Comparison of ENCODE assay signal across 12 mouse cellular contexts in the genomic region with DNA sequence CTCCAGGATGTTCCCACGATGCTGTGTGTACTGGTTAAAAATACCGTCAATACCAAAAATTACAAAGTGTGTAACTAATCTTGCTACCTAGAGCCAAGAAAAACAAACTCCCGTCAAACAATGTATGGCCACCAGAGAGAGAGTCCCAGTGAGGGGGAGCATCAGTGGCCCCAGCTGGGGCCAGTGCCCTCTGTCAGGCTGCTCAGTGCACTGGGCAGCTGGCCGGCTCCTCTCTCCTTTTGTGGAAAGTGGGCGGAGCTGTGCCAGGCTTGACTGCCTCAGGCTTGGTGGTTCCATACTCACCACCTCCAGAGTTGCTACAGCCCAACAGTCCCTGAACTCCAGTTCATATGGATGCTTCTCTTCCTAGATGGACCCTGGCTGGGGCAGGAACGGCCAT. TPM values are rescaled to one million over a fixed set of nuclear protein-coding genes. Genes with fewer than 3 reads are reported as not detected.
A peak's percentile ranks its signal among the peaks of the same experiment; 100 is the strongest.
DNase-seq lines count a peak whose midpoint lies in the region; ATAC-seq and TF ChIP-seq lines count a peak whose summit lies in the region.
"Had no signal": no experiment of that assay in that cellular context is flagged by ENCODE, and none has a peak within 500 bp of the region (broad histone marks: within the 10 kb centered on the region; RNA-seq: fewer than 3 reads in every experiment).

No protein-coding gene starts in this region.

- H3K27me3 ChIP-seq in heart, embryonic 14.5 days (ENCODE audit: control insufficient read depth, insufficient read depth, low read length) = no peaks in the 10 kb centered on the region; the same call in 1 of the 2 replicates
- no peaks in the 10 kb centered on the region for H3K27me3 ChIP-seq in heart, embryonic 11.5 days (ENCODE audit: control insufficient read depth, insufficient read depth, low read length)
- no peaks in the 10 kb centered on the region for H3K27me3 ChIP-seq in kidney, postnatal 0 days (ENCODE audit: insufficient read depth, low read length)
- H3K27me3 ChIP-seq: neural tube, embryonic 15.5 days had no signal

- ATAC-seq in heart, embryonic 14.5 days (ENCODE audit: insufficient number of reproducible peaks, insufficient read depth, low FRiP score, low read depth) = 0 out of 2 replicates have a peak, but pooled peaks have one; percentile 17
- ATAC-seq in heart, embryonic 11.5 days (replicated peaks; ENCODE audit: insufficient number of reproducible peaks, low FRiP score, low TSS enrichment) = no peak
- ATAC-seq in kidney, postnatal 0 days (replicated peaks; ENCODE audit: low FRiP score, low read depth) = no peak; the same call in 1 of the 2 replicates
- no peak for ATAC-seq in erythroblast, adult 5-6 weeks (replicated peaks; ENCODE audit: low FRiP score, poor library complexity, severe bottlenecking)
- ATAC-seq: midbrain, embryonic 16.5 days had no signal

- peaks cover 6 to 13% of the 10 kb centered on the region in 2 experiments; a peak in 2 of 4 replicates for H3K4me1 ChIP-seq in heart, embryonic 14.5 days (ENCODE audit: control insufficient read depth in 2 of 2, insufficient read depth in 2 of 2, low read length in 2 of 2)
- peaks cover 13% of the 10 kb centered on the region for H3K4me1 ChIP-seq in heart, embryonic 11.5 days (ENCODE audit: control insufficient read depth, insufficient read depth, low read length)
- H3K4me1 ChIP-seq in kidney, postnatal 0 days (replicated peaks; ENCODE audit: insufficient read depth, low read length) = no peaks in the 10 kb centered on the region; the same call in 1 of the 2 replicates

- no peak overlapping the region for H3K4me2 ChIP-seq in heart, embryonic 14.5 days (ENCODE audit: low read length)
- no peak overlapping the region; the same call in 1 of the 2 replicates for H3K4me2 ChIP-seq in heart, embryonic 11.5 days
- no peak overlapping the region for H3K4me2 ChIP-seq in kidney, postnatal 0 days (ENCODE audit: low read length)
- H3K4me2 ChIP-seq: neural tube, embryonic 15.5 days had no signal

- H3K36me3 ChIP-seq in heart, embryonic 14.5 days (ENCODE audit: control insufficient read depth, insufficient read depth, low read length) = no peaks in the 10 kb centered on the region
- no peaks in the 10 kb centered on the region for H3K36me3 ChIP-seq in heart, embryonic 11.5 days (ENCODE audit: control insufficient read depth, insufficient read depth, low read length)
- no peaks in the 10 kb centered on the region for H3K36me3 ChIP-seq in kidney, postnatal 0 days (ENCODE audit: insufficient read depth, low read length)
- H3K36me3 ChIP-seq: neural tube, embryonic 15.5 days had no signal

- no peak overlapping the region for H3K9ac ChIP-seq in heart, embryonic 14.5 days (ENCODE audit: low read length)
- H3K9ac ChIP-seq in heart, embryonic 11.5 days (ENCODE audit: low read depth, low read length) = no peak overlapping the region
- no peak overlapping the region for H3K9ac ChIP-seq in kidney, postnatal 0 days (ENCODE audit: low read depth, low read length)
- H3K9ac ChIP-seq: neural tube, embryonic 15.5 days had no signal

- no peak overlapping the region for H3K4me3 ChIP-seq in heart, embryonic 14.5 days (ENCODE audit: control insufficient read depth in 1 of 2, insufficient read depth in 1 of 2, low read depth in 1 of 2, low read length in 2 of 2)
- no peak overlapping the region for H3K4me3 ChIP-seq in heart, embryonic 11.5 days (ENCODE audit: low read depth, low read length)
- H3K4me3 ChIP-seq in kidney, postnatal 0 days (replicated peaks; ENCODE audit: low read depth, low read length) = no peak overlapping the region
- H3K4me3 ChIP-seq: heart, adult 2 months; neural tube, embryonic 15.5 days had no signal

- DNase-seq in MN1 (ENCODE audit: low spot score) = peak; percentile 26
- DNase-seq in brain, embryonic 14.5 days (ENCODE audit: low read depth) = peak; percentile 4
- DNase-seq in kidney, postnatal 0 days (ENCODE audit: low spot score) = peak; percentile 57
- DNase-seq in ovary, postnatal 36 days (ENCODE audit: low spot score) = no peak
- DNase-seq in layer of hippocampus, adult 9-10 months (ENCODE audit: low spot score) = no peak
- DNase-seq: liver had no signal

- TF ChIP-seq CTCF in brain, embryonic 14.5 days (IDR thresholded peaks at IDR 0.05; ENCODE audit: borderline replicate concordance, extremely low read depth, insufficient read depth, insufficient read length) = no peak
- TF ChIP-seq CTCF in kidney, postnatal 0 days (IDR thresholded peaks at IDR 0.05; ENCODE audit: low read depth) = no peak

- no peak overlapping the region for H3K27ac ChIP-seq in heart, embryonic 14.5 days (replicated peaks in 1 of 2; ENCODE audit: control insufficient read depth in 1 of 2, insufficient read depth in 1 of 2, low read depth in 2 of 2, low read length in 2 of 2)
- no peak overlapping the region for H3K27ac ChIP-seq in heart, embryonic 11.5 days (ENCODE audit: low read depth, low read length)
- no peak overlapping the region; the same call in 1 of the 2 replicates for H3K27ac ChIP-seq in kidney, postnatal 0 days
- H3K27ac ChIP-seq: heart, adult 2 months; neural tube, embryonic 15.5 days had no signal

- TF ChIP-seq POLR2A in brain, embryonic 14.5 days (IDR thresholded peaks at IDR 0.05; ENCODE audit: borderline replicate concordance, extremely low read depth, insufficient read depth, insufficient read length, poor library complexity, severe bottlenecking) = no peak

- H3K9me3 ChIP-seq in heart, embryonic 14.5 days (ENCODE audit: control insufficient read depth, low read length) = no peaks in the 10 kb centered on the region
- no peaks in the 10 kb centered on the region for H3K9me3 ChIP-seq in heart, embryonic 11.5 days (replicated peaks; ENCODE audit: control insufficient read depth, low read length)
- no peaks in the 10 kb centered on the region for H3K9me3 ChIP-seq in kidney, postnatal 0 days (replicated peaks; ENCODE audit: low read length)
- H3K9me3 ChIP-seq: neural tube, embryonic 15.5 days had no signal

- WGBS in heart, embryonic 14.5 days = 42% methylated on average over 6 of the region's 6 CpGs
- 47% methylated on average over 6 of the region's 6 CpGs for WGBS in heart, embryonic 11.5 days (ENCODE audit: insufficient replicate concordance)
- 27% methylated on average over 6 of the region's 6 CpGs for WGBS in kidney, postnatal 0 days

RNA-seq across cellular contexts. Expression of a gene that starts 53.8 kb away (rescaled TPM):
- polyA plus RNA-seq in heart, embryonic 14.5 days (2014; fragmentation: Nextera tagmentation; extraction: Ambion mirVana) = 5.8 and 7.3 TPM in 2 replicates
- polyA plus RNA-seq in heart, embryonic 11.5 days (2014; fragmentation: Nextera tagmentation; extraction: Ambion mirVana) = 6.2 and 8.3 TPM in 2 replicates
- 266 and 348 TPM in 2 replicates for polyA plus RNA-seq in brain, embryonic 14.5 days (2012; rRNA removed)
- polyA plus RNA-seq in kidney, postnatal 0 days (2015; fragmentation: Nextera tagmentation; extraction: Ambion mirVana) = 10.4 and 12.0 TPM in 2 replicates
- 13.4 and 19.4 TPM in 2 replicates for total RNA-seq in erythroblast, adult 5-6 weeks (2015; ENCODE audit: low replicate concordance)
- 11.7 and 15.2 TPM in 2 replicates for total RNA-seq in erythroblast, adult 5-6 weeks (2017; ENCODE audit: low replicate concordance)

RNA-seq across cellular contexts. Expression of a gene that starts 57.3 kb away (rescaled TPM):
- polyA plus RNA-seq in heart, embryonic 14.5 days (2014; fragmentation: Nextera tagmentation; extraction: Ambion mirVana) = 0.97 and 1.1 TPM in 2 replicates
- 0.73 and 1.0 TPM in 2 replicates for polyA plus RNA-seq in heart, embryonic 11.5 days (2014; fragmentation: Nextera tagmentation; extraction: Ambion mirVana)
- polyA plus RNA-seq in brain, embryonic 14.5 days (2012; rRNA removed) = 89.4 and 112 TPM in 2 replicates
- 1.3 and 2.0 TPM in 2 replicates for polyA plus RNA-seq in kidney, postnatal 0 days (2015; fragmentation: Nextera tagmentation; extraction: Ambion mirVana)
- not detected in 2 replicates for total RNA-seq in erythroblast, adult 5-6 weeks (2015; ENCODE audit: low replicate concordance)
- 0.85 TPM in 1 of 2 replicates, not detected in the other for total RNA-seq in erythroblast, adult 5-6 weeks (2017; ENCODE audit: low replicate concordance)

Comparison
In these comparisons a context has a peak if more than half of its experiments do, and no peak if none do; other contexts are left out.
1. DNase-seq: peak in MN1 (single experiment), brain, embryonic 14.5 days (single experiment) and kidney, postnatal 0 days (single experiment); none in ovary, postnatal 36 days (single experiment) and layer of hippocampus, adult 9-10 months (single experiment).
2. RNA of a gene that starts 53.8 kb away (polyA plus RNA-seq): 266 to 348 TPM in brain, embryonic 14.5 days; 10.4 to 12.0 TPM in kidney, postnatal 0 days, 5.8 to 7.3 TPM in heart, embryonic 14.5 days and 6.2 to 8.3 TPM in heart, embryonic 11.5 days; every median in the first group is over 10 times any median in the second.
3. RNA of a gene that starts 57.3 kb away (polyA plus RNA-seq): 89.4 to 112 TPM in brain, embryonic 14.5 days; 1.3 to 2.0 TPM in kidney, postnatal 0 days, 0.97 to 1.1 TPM in heart, embryonic 14.5 days and 0.73 to 1.0 TPM in heart, embryonic 11.5 days; every median in the first group is over 10 times any median in the second.